Mouse (Mus musculus): ENCODE data around the gene Sh3bp2.

Gene Sh3bp2

GRCm38 (mm10) chr5:34525663-34526476 lies at the start of gene Sh3bp2:
TSS of gene Sh3bp2 (plus strand) at chr5:34525838.
- DNase-seq (ENCODE audit: low spot score) = peak; percentile 92

DNA sequence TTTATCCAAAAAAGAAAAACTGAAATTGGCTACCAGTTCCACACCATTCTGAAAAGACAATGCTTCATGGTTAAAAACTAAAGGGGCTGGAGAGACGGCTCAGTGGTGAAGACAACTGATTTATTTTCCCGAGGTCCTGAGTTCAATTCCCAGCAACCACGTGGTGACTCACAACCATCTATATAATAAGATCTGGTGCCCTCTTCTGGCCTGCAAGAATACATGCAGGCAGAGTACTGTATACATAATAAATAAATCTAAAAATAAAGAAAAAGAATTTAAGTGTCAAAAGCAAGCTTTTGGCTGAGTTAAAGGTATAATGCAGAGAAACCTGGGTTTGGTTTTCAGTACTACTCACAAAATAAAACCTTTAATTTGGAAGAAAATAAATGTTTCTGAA lies 44.7 kb upstream of the Sh3bp2 start:
- no peak for DNase-seq (ENCODE audit: low spot score)

GRCm38 (mm10) chr5:34485731-34486130 lies 39.9 kb upstream of the Sh3bp2 start:
- DNase-seq (ENCODE audit: low spot score) = no peak

DNA sequence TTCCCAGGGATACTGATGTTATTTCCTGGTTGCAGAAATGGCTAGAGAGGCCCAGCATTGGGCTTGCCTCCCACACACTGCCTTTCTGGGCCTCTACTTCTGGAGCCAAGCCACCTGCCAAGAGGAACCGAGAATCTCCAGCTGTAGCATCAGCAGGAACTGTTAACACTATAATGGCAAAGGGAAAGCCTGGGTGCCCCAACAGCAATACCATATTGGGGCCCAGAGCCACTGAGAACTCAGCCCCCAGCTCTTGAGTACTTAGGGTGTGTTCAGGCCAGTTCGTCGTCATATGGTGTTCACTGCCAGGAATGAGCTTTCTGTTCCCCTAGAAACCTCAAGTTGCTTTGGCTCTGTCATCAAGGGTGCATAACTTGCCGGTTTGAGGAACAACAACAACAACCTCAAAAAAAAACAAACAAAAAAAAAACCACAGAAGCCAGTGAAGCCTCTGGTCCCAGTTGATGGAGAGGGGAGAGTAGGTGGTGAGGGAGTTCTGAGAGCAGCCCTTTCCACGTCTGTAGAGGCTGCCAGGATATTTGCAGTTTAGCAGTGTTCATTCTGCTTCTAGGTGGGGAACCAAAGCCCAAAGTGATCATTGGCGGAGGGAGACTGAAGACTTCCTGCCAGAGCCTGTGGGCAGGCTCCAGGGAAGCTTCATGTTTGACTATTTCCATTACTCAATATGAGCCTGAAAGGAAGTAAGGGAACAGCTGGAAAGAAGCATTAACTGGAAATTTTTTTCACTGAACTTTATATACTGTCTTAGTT lies 38.1 kb upstream of the Sh3bp2 start:
- no peak for DNase-seq (ENCODE audit: low spot score)

DNA sequence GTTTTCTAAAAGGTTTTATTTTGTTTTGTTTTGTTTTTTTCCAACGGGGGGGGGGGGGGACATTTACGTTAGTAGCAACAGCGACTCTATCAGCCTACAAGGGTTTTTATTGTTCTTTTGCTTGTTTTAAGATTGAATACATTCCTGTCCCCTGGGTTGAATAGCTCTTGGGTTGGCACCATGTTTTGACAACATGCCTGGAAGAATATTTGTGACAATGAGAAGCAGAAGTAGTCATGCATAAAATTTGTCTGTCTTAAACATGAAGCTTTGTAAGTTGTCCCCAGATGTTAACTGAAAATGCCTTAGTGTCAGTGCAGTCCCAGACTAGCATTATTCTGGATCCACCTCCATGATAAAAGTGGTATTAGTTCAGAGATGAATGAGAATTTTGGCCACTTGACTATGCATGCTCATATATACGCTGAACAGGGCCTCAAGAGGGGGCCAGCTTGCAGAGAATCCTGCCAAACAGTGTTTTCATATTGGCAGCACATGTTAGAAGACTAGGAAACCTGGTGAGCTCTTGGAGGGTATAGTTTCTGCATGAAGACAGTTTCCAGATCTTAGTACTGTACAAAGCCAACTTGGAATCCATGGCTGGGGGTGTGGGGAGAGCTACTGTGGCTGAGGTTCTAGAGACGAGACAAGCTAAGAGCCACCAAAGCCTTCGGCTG lies 36.8 kb upstream of the Sh3bp2 start:
- no peak for DNase-seq (ENCODE audit: low spot score)

- DNase-seq (ENCODE audit: low spot score) = no peak
Observed at GRCm38 (mm10) chr5:34489418-34489787, 36.2 kb upstream of the Sh3bp2 start.

DNA sequence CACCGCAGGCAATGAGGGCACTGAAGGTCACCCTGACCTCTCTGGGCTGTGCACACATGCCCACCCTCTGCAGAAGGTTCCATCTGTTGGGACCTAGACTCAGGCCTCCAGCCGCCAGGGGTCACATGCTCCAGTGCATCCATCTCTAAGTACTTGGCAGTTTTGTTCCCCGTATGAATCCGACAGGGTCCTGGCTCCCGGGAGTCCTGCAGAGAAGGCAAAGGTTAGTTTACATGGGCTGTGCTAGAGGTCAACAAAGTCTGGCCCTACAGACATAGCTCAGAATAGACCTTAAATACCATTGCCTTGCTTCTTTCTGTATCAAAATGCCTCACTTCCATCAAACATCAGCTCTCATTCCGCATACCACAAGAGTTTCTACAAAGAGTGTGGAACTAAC lies 28.9 kb upstream of the Sh3bp2 start:
- DNase-seq (ENCODE audit: low spot score) = no peak

DNA sequence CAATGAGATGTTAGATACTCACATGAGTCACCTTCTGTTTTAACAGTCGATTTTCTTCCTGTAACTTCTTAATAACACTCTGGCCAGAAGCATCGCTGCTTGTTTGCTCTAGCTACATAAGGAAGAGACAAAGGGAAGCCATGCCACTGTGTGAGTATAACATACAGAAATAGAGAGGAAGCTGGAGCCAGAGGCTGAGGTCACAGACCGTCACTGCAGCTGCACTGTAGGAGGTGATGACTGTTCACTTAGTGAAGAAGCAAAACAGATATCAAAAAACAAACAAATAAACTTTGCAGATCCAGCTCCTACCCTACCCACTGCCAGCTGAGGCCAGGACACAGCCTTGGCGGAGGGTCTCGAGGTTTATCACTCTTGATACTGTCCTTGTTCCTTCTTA lies 24.8 kb upstream of the Sh3bp2 start:
- DNase-seq (ENCODE audit: low spot score) = no peak

DNA sequence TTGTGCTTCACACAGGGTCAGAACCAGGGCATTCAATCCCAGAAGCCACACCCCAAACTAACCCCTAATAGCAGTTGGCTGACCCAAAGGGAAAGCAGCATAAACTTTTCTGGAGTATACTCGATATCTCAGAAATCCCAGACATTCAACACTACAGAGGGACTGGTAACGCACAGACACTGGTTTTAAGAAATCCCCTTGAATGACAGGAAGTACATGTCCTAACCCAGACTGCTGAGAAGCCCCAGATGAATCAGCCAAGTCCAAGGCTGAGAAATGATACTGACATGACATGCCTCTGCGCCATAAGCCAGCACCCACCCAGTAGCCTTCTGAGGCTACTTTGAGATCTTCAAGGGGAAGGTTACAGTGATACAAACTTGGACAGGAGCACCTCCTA lies 24.1 kb upstream of the Sh3bp2 start:
- DNase-seq (ENCODE audit: low spot score) = no peak

DNA sequence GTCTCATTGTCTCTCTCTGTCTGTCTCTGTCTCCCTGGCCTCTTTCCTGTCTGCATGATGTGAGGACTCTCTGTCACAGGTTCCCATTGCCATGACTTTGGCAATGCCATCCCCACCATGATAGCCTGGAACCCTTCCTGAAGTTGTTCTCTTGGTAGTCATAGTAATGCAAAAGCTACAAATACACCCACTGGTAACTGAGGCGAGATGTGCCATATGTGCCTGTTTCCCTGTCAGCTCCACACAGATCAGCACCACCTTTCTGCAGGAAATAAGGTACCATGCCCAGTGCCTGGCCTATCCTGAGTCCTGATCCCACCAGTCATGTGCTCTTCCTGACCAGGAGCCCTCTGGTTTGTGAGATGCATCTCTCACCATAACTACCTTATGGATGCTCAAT lies 23.2 kb upstream of the Sh3bp2 start:
- no peak for DNase-seq (ENCODE audit: low spot score)

GRCm38 (mm10) chr5:34502821-34503220 lies 22.8 kb upstream of the Sh3bp2 start:
- no peak for DNase-seq (ENCODE audit: low spot score)

GRCm38 (mm10) chr5:34512486-34512885 lies 13.2 kb upstream of the Sh3bp2 start:
- DNase-seq (ENCODE audit: low spot score) = no peak

DNA sequence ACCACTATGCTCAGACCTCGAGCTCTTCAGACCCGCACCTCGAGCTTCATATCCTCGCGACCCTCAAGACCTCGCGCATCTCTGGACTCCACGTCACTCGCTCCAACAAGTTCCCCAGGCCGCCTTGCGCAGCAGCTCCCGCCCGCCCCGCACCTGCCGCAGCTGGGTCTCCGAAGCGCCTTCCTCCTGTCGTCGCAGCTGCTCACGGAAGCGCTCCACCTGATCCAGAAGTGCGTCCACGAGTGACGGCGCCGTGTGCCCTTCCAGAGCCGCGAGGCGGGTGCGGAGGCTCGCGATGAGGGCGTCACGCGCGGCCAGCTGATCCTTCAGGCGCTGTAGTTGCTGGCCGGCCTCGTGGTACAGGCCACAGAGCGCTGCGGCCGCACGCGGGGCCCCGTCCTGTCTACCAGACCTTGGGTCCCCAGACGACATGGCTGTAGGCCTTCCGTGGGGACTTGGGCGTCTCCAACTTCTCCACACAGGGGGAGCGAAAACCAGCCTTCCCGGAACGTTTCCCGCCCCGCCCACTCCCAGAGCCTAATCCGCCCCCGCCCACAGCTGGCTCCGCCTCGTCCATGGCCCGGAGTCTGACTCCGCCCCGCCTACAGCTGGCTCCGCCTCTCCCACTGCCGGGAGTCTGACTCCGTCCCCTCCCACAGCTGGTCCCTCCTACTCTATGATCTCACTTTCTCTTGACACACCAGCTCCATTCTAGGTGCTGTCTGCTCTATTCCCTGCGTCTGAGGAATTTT lies 12.0 kb upstream of the Sh3bp2 start, which contains the start of gene Tnip2:
TSS of gene Tnip2 (minus strand) at position 526 of the 752 bp plus-strand sequence.
- peak; percentile 93 for DNase-seq (ENCODE audit: low spot score)

GRCm38 (mm10) chr5:34514218-34514566 lies 11.4 kb upstream of the Sh3bp2 start:
- no peak for DNase-seq (ENCODE audit: low spot score)

DNA sequence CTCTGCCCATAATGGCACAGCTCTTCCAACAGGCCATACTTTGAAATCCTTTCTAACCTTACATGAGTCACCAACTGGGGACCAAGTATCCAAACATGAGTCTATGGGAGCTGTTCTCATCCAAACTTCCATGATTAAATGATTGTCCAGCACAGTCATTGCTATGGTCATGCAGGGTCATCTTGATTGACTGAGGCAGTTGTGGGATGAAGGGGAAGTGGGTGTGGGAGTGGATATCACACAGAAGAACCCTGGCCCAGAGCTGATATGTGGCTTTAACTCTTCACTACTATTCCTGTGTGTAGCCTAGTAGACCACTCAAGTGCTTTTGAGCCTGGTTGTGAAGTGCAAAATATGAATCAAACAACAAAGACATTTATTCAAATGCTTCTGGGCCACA lies 10.5 kb upstream of the Sh3bp2 start:
- DNase-seq (ENCODE audit: low spot score) = no peak

DNA sequence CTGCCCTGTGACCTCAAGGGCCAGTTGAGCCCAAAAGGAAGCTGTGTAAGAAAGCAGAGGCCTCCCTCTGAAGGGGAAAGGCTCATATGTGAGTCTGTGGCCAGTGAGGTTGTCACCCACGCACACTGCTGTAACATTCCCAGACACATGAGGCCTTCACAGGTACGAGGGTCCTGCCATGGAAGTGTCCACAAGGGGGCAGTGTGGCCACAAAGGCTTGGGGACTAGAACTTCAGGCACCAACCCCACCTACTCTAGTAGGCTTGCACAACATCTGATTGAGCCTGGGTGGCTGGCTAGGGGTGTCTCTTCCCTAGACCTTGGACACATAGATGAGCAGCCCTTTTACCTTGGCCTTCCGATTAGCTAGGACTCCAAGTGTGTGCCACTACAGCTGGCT lies 7.7 kb upstream of the Sh3bp2 start:
- DNase-seq (ENCODE audit: low spot score) = peak; percentile 68

DNA sequence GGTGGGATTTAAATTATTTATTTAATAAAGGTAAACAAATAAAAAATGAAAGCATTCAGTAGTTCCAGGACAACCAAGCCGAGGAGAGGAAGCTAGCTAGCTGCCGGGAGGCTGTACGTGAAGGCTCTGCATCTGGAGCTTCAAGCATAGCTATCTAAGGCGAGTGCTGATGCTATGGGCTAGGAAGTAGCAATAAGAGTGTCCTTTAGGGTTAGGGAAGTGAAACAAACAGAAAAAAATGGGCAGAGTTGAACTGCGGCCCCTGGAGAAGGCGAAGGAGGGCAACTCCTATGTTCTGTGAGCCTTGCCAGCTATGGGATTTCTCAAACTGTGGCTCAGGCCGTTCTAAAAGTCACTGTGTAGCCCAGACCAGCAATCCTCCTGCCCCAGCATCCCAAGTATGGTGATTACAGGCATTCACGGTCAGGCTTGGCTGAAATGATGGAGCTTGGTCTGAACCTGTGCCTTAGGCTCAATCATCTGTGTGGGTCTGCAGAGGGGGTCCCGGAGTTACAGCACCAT lies 6.2 kb upstream of the Sh3bp2 start:
- no peak for DNase-seq (ENCODE audit: low spot score)

- no peak for DNase-seq (ENCODE audit: low spot score)
Observed at GRCm38 (mm10) chr5:34520458-34521209, 5.0 kb upstream of the Sh3bp2 start.

DNA sequence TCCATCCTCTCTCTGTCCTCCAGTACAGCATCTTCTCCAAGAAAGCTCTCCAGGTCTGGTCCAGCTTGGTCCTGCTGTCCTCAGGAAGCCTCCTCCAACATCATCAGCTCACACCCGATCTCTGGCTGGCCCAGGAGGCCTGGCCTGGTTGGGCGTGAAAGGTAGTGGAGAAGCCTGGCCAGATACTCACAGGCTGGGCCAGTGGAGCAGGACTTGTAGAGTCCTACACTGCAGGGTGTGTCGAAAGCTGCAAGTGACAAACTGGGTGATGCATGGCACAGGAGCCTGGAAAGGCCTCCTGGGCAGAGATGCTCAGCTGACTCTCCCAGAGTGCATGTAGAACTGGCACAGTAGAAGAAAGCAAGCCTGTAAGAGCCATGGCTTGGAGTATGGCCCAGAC lies 4.3 kb upstream of the Sh3bp2 start:
- no peak for DNase-seq (ENCODE audit: low spot score)

GRCm38 (mm10) chr5:34523958-34524485 lies 1.6 kb upstream of the Sh3bp2 start:
- no peak for DNase-seq (ENCODE audit: low spot score)

DNA sequence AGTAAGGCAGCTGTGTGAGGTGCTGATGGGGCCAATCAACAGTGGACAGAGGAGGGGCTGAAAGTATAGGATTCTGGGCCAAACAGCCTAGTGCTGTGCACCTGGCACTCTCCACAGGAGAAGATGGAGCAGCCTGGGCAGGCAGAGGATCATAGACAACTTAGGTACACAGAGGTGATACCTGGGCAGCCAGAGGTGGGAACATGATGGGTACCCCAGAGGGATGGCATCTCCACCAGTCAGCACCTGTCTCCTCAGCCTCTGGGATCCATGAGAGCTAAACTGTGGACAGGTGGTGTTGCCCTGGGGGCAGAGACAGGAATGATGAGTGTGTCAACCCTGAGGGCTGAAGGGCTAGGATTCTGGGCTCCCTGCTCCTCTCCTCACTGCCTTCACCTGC lies 1.1 kb upstream of the Sh3bp2 start:
- DNase-seq (ENCODE audit: low spot score) = no peak

All from testis, postnatal 14 days (tissue).